Mouse (Mus musculus) megakaryocyte progenitor cell, adult 5-6 weeks (primary cell): ENCODE results near the gene Map4. TPM values are rescaled to one million over a fixed set of nuclear protein-coding genes. Genes with fewer than 3 reads are reported as not detected.
"Not testable (repeated sequence)": the region's sequence is repeated elsewhere in the genome, so short reads cannot be mapped to it uniquely, and the experiment has no call there.

ENCODE experiments used
- ATAC-seq: replicated peaks from 2 replicates; pipeline ENCODE4 v1.8.0; 2016; ENCODE audit warnings: mild to moderate bottlenecking, moderate TSS enrichment, inconsistent platforms; ENCODE audit not compliant: poor library complexity
- total RNA-seq, 2 experiments: library from RNA; stranded (forward) in 1 of 2; stranded (reverse) in 1 of 2; fragments of 157-497, 149-512 nt in 1 of 2; fragments of 200-1000 nt in 1 of 2; gene quantifications; 2 replicates each; pipeline versions ENCODE4 v1.2.3 to v1.2.4; 2015 to 2017

The Map4 gene
- total RNA-seq, 2 experiments from 2014 or later = 26.3 to 32.2 TPM

DNA sequence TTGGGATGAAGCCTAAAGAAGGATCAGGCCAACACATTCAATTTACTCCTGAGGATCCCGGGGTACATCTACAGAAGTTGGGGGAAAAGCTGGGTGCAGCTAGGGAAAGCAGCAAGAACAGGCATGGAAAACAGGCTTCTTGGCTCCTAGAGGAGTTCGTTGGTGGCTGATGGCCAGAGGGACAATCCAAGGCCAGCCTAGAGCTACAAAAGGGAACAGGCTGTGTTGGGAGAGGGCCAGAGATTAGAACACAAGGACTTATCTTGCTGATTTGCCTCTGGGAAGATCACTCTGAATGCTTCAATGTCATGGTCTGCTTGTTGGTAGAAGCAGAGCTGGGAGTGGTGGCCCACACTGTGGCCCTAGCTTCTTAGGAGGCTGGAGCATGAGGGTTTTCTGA, 13.3 kb upstream of the Map4 start:
- ATAC-seq = no peak

- no peak for ATAC-seq
Measured at GRCm38 (mm10) chr9:109929131-109929530, 2.1 kb upstream of the Map4 start.

- ATAC-seq = no peak
Measured at GRCm38 (mm10) chr9:109930063-109930462, 1.2 kb upstream of the Map4 start.

DNA sequence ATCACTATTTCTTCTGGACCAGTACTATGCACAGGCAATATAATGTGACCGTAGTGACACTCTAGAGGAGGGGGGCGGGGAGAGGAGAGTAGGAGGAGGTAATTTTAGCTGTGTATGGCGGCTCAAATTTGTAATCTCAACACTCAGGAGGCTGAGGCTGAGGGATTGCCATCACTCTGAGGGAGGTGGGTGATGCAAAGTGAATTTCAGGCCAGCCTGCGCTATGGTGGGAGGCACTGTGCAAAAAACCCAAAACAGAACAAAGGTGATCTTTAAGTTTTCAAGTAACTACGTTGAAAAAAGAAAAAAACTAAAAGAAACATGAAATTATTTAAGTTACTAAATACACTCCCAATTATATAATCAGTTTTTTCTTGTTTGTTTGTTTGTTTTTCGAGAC, 508 bp upstream of the Map4 start:
- no peak for ATAC-seq

DNA sequence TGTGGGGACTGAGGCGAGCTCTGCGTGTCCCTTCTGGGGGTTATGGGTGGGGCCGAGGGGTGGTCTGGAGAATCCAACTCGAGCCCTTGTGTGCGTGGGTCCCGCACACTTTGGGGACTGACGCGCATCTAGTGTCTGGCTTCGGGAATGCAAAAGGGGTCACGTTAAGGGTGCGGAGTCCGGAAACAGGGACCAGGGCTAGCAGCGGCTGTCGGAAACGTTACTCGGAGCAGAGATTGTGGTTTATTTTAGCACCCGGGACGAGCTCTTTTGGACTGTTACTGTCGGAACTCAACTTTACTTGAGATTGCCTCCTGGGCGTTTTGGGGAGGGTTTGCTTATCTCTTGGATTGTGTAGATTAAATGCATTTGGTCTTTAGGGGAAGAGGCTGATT, 1.1 kb downstream of the Map4 start:
- ATAC-seq = peak; percentile 4; the same call in 1 of the 2 replicates

DNA sequence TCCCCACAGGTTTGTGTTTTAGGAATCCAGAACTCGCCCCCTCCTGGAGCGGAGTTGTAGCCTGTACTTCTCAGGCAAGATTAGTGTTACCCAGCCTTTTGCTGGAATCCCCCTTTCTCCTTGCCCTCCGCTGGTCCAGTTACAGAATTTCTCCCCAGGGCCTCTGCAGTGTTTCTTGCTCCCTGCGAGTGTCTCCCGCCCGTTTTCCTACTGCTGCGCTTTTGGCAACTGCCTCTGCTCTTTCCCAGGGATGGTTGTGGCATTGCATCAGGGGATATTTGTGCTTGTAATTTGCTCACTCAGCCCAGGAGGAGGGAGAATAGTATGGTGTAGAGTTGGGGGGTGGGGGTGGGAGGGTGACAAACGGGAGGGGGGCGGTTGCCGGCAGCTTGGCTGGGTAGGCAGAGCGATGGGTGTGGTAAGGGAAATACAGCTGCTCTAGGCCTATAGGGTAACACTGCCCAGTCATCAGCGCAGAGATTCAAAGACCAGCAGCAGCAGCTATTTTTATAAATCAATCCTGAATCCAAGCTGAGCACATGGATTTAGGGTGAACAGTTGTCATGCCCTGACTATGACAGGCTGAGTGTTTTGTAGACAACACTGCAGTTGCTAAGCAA, 1.6 kb downstream of the Map4 start:
- ATAC-seq = no peak

GRCm38 (mm10) chr9:109939401-109939800, 8.1 kb downstream of the Map4 start:
- ATAC-seq = peak; percentile 44; the same call in 1 of the 2 replicates

- no peak for ATAC-seq
Measured at GRCm38 (mm10) chr9:109942796-109943195, 11.5 kb downstream of the Map4 start.

GRCm38 (mm10) chr9:109944712-109945111, 13.5 kb downstream of the Map4 start:
- no peak for ATAC-seq

DNA sequence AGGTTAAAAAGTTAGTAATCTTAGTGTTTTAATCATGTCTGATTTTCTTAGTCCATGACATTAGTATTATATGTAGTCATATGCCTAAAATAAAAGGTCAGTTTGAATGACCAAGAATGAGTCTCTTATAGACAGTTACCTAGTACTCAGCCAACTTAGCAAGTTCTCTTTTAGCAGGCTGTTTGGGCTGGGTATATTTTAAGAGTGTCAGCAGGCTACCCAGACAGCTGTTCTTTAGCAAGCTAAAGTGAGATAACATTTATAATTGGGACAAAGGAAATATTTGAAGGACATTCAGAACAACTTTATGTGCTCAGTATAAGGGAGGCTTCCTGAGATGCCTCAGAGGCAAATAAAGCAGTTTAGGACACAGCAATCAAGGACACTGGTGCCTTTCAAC, 17.3 kb downstream of the Map4 start:
- ATAC-seq = no peak

DNA sequence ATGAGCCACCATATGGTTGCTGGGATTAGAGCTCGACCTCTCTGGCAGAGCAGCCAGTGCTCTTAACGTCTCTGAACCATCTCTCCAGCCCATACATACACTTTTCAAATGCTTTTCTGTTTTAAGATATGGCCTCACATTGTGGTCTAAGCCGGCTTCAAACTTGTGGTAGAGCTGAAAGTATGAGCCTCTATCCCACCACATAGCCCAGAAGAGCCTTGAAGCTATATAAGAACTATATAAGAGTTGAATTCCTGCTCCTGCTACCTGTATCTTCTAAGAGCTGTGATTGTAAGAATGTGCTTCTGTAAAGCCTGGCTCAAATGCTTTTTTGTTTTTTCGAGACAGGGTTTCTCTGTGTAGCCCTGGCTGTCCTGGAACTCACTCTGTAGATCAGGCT, 18.5 kb downstream of the Map4 start:
- ATAC-seq = no peak

- no peak for ATAC-seq
Measured at GRCm38 (mm10) chr9:109953538-109953937, 22.3 kb downstream of the Map4 start.

DNA sequence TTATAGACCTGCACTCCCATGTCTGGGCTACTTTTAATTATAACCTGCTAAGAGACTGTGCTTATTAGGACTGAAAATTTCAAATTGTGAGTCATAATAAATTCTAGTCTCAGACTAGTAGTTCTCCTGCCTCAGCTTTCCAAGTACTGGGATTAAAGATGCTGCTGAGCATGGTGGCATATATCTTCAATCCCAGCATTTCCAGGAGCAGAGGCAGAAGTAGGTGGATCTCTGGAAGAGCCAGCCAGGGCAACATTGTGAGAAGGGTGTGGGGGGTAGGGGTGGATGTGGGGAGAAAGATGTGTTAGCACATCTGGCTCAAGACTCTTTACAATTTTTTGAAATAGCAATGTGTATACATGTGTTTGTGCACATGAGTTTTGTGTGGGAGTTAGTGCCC, 23.4 kb downstream of the Map4 start:
- ATAC-seq = no peak

GRCm38 (mm10) chr9:109959456-109960150, 28.3 kb downstream of the Map4 start:
- no peak for ATAC-seq

- no peak for ATAC-seq
Measured at GRCm38 (mm10) chr9:109960593-109960992, 29.3 kb downstream of the Map4 start.

GRCm38 (mm10) chr9:109964761-109965160, 33.5 kb downstream of the Map4 start:
- ATAC-seq = no peak

DNA sequence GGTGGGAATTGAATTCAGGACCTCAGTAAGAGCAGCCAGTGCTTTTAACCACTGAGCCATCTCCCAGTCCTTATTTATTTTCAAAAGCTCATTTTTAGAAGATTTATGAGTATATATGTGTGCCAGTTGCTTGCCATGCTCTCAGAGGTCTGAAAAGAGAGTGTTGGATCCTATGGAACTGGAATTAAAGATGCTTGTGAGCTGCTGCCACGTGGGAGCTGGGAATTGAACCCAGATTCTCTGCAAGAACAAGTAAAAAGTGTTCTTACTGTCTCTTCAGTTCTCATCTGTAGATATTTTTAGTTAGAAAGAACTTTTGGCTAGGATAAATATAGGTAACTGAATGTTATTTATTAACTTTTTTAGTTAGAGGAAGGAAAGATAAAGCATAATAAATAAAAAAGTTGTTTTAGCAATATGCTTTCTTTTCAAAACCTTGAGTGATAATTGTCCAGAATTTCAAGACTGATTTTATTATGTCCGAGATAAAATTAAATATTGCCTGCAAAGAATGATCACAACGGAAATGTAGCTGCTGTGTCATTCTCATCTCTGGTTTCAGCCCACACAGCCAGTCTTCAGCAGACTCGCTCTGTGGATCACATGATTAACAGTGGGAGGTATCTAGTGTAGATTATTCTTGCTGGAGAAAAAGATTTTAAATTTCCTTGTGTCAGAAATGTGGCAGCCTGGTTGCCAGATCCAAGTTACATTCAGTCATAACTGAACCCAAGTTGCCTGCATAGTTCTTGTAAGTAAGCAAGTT, 37.3 kb downstream of the Map4 start:
- ATAC-seq = peak; percentile 93

DNA sequence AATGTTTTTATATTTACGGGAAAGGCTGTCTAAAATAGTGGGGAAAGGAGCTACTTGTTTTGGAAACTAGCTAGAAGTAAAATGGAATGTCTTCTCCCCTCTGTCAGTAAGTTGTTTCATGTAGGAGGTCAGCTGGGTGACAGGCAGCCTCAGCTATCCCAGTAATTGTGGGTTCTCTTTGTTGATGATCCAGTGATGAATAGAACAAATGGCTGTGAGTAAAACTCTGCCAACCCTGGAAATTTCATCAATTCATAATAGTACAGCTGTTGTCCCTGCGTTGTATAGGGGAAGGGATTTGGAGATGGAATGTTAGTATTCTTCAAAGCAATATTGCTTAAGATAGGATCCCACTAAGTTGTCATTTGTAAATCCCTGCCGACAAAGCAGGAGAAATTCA, 37.9 kb downstream of the Map4 start:
- ATAC-seq = no peak

GRCm38 (mm10) chr9:109969792-109970336, 38.6 kb downstream of the Map4 start:
- no peak; the same call in 1 of the 2 replicates for ATAC-seq

- ATAC-seq = not testable (repeated sequence)
Measured at GRCm38 (mm10) chr9:109971711-109972110, 40.5 kb downstream of the Map4 start.

DNA sequence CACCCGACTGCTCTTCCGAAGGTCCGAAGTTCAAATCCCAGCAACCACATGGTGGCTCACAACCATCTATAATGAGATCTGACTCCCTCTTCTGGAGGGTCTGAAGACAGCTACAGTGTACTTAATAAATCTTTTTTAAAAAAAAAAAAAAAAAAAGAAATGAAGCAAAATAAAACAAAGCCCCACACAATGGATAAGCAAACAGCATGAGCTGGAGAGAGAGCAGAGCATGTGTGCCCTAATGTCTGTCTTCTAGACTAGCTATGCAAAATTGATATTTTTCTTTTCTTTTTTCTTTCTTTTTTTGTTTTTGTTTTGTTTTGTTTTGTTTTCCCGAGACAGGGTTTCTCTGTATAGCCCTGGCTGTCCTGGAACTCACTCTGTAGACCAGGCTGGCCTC, 49.0 kb downstream of the Map4 start:
- not testable (repeated sequence) for ATAC-seq

GRCm38 (mm10) chr9:109985416-109985815, 54.2 kb downstream of the Map4 start:
- peak; percentile 100 for ATAC-seq
